Mouse (Mus musculus) megakaryocyte-erythroid progenitor cell, adult 5 weeks (primary cell): ENCODE results near the gene Olfr839-ps1. TPM values are rescaled to one million over a fixed set of nuclear protein-coding genes. Genes with fewer than 3 reads are reported as not detected.

Experiments
- polyA plus RNA-seq: library from polyadenylated mRNA; stranded (reverse); fragments of >175 nt; gene quantifications from 2 replicates; pipeline ENCODE4 v1.2.3, GENCODE M21; 2012

Gene Olfr839-ps1
- polyA plus RNA-seq: 0.01 TPM in 1 of 2 replicates, not detected in the other

DNA sequence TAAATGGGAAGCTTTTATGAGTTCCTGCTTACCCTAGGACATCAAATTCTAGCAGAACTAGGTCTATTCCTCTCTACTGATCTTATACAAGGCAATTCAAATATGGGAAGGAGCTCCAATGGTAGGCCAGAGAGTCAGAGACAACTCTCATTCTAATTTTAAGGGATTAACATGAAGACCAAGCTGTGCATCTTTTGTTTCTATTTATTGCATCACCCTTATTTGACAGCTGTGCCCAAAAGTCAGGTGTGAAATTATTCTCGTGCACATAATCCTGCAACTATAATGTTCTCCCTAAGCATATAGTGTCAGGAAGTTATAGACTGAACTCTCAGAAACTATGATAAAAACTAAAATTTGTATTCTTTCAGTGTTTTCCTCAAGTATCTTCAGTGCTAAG is at the start of gene Olfr839-ps1:
Gene Olfr839-ps1, minus strand, starts transcription at position 101 of the 400 bp plus-strand sequence.

DNA sequence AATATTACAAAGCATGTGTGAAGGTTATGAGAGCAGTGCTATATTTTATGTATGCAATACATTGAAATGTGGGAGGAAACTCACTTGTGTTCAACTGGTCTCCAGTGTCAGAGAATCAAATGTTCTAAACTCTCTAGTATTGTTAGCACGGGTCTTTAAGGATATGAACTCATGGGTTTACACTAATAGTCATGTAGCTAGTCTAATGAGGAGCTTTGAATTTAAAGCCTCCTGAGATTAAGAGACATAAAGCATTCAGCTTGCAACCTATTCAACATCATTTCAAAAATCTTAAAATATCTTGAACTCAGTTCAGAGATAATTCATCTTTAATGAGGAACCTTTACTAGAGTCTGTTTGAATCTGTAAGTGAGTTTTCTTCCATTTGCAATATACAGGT is 41.1 kb downstream of the Olfr839-ps1 start, which contains the start of gene Olfr837:
Gene Olfr837, plus strand, starts transcription at position 301 of the 400 bp plus-strand sequence.

GRCm38 (mm10) chr9:19120082-19120481 is 57.0 kb downstream of the Olfr839-ps1 start, which contains the start of gene Olfr836:
Olfr836 (plus strand) TSS chr9:19120382.

Other genes with a start within 250 kb of the Olfr839-ps1 start
- gene Olfr832, start 240.2 kb downstream of the Olfr839-ps1 start, polyA plus RNA-seq: not detected in 2 replicates
- gene Olfr834, start 189.3 kb downstream of the Olfr839-ps1 start, polyA plus RNA-seq: not detected in 2 replicates
- not detected in 2 replicates for gene Olfr835, start 144.6 kb downstream of the Olfr839-ps1 start, polyA plus RNA-seq
- not detected in 2 replicates for gene Olfr836, start 56.9 kb downstream of the Olfr839-ps1 start, polyA plus RNA-seq
- not detected in 2 replicates for gene Olfr837, start 41.0 kb downstream of the Olfr839-ps1 start, polyA plus RNA-seq
- gene Olfr843, start 74.7 kb upstream of the Olfr839-ps1 start, polyA plus RNA-seq: 0.01 TPM in 1 of 2 replicates, not detected in the other
- not detected in 2 replicates for gene Olfr844, start 139.0 kb upstream of the Olfr839-ps1 start, polyA plus RNA-seq
- 0.04 TPM in 1 of 2 replicates, not detected in the other for gene Olfr845, start 159.1 kb upstream of the Olfr839-ps1 start, polyA plus RNA-seq
- 0.03 TPM in 1 of 2 replicates, not detected in the other for gene Olfr846, start 186.7 kb upstream of the Olfr839-ps1 start, polyA plus RNA-seq
- gene Olfr847, start 201.4 kb upstream of the Olfr839-ps1 start, polyA plus RNA-seq: not detected in 2 replicates